Mouse (Mus musculus) urinary bladder, postnatal 36 days (tissue): ENCODE results near the gene Cenpn.
A peak's percentile ranks its signal among the peaks of the same experiment; 100 is the strongest.

Source experiments
- DNase-seq, 2 experiments: peaks; one replicate each; pipeline ENCODE4 v3.0.0; 2022; ENCODE audit warnings: low spot score in 2 of 2, mixed read lengths in 1 of 2

Gene Cenpn

GRCm38 (mm10) chr8:116921337-116922059 is at the start of gene Cenpn, which contains the start of gene Cmc2:
Cenpn (plus strand) TSS chr8:116921730.
Cmc2 (minus strand) TSS chr8:116921455.
- peak; percentile 89 for DNase-seq

GRCm38 (mm10) chr8:116872761-116873342 is 48.7 kb upstream of the Cenpn start:
- DNase-seq, result no peak

GRCm38 (mm10) chr8:116873586-116873985 is 47.9 kb upstream of the Cenpn start:
- DNase-seq, result no peak

- DNase-seq, result no peak
These were observed 47.5 kb upstream of the Cenpn start for GRCm38 (mm10) chr8:116873986-116874385.

GRCm38 (mm10) chr8:116875798-116876450 is 45.6 kb upstream of the Cenpn start:
- DNase-seq, result no peak

GRCm38 (mm10) chr8:116881396-116881795 is 40.1 kb upstream of the Cenpn start:
- no peak for DNase-seq

GRCm38 (mm10) chr8:116887813-116888212 is 33.7 kb upstream of the Cenpn start:
- no peak for DNase-seq

GRCm38 (mm10) chr8:116891446-116891845 is 30.1 kb upstream of the Cenpn start:
- no peak for DNase-seq

- no peak for DNase-seq
These were observed 29.4 kb upstream of the Cenpn start for GRCm38 (mm10) chr8:116892130-116892529.

- no peak for DNase-seq
These were observed 28.9 kb upstream of the Cenpn start for GRCm38 (mm10) chr8:116892636-116893035.

GRCm38 (mm10) chr8:116893938-116894337 is 27.6 kb upstream of the Cenpn start:
- no peak for DNase-seq

- no peak for DNase-seq
These were observed 26.0 kb upstream of the Cenpn start for GRCm38 (mm10) chr8:116895521-116895920.

GRCm38 (mm10) chr8:116904736-116905135 is 16.8 kb upstream of the Cenpn start:
- no peak for DNase-seq

- DNase-seq, result no peak
These were observed 16.3 kb upstream of the Cenpn start for GRCm38 (mm10) chr8:116905252-116905651.

GRCm38 (mm10) chr8:116905836-116906235 is 15.7 kb upstream of the Cenpn start:
- no peak for DNase-seq

GRCm38 (mm10) chr8:116921005-116921336 is 559 bp upstream of the Cenpn start:
- no peak for DNase-seq

GRCm38 (mm10) chr8:116922060-116922757 is 679 bp downstream of the Cenpn start:
- no peak for DNase-seq

- DNase-seq, result no peak
These were observed 2.0 kb downstream of the Cenpn start for GRCm38 (mm10) chr8:116923526-116923925.

- DNase-seq, result no peak
These were observed 6.3 kb downstream of the Cenpn start for GRCm38 (mm10) chr8:116927880-116928279.

- DNase-seq, result no peak
These were observed 7.1 kb downstream of the Cenpn start for GRCm38 (mm10) chr8:116928588-116928987.

- no peak for DNase-seq
These were observed 13.4 kb downstream of the Cenpn start for GRCm38 (mm10) chr8:116934976-116935375.

- DNase-seq, result no peak
These were observed 14.0 kb downstream of the Cenpn start for GRCm38 (mm10) chr8:116935506-116935905.
